Mouse (Mus musculus) heart, postnatal 36 days (tissue): Measurements from ENCODE around the gene Tipin. TPM values are rescaled to one million over a fixed set of nuclear protein-coding genes. Genes with fewer than 3 reads are reported as not detected.
"Not testable (repeated sequence)": the region's sequence is repeated elsewhere in the genome, so short reads cannot be mapped to it uniquely, and the experiment has no call there.

Experiments
- DNase-seq, 2 experiments: peaks; one replicate each; pipeline ENCODE4 v3.0.0; 2021 to 2022
- intact Hi-C: fragments of 180-260 bp; cut with DNase I; formaldehyde crosslinking; loops from one replicate; pipeline ENCODE4 v1.15.1; 2025
- total RNA-seq, 2 experiments: library from RNA; stranded (reverse); gene quantifications; 2 replicates each; pipeline ENCODE4 v1.2.3; 2021

Tipin gene
- total RNA-seq, 2 experiments from 2014 or later: 10.5 to 10.9 TPM

DNA sequence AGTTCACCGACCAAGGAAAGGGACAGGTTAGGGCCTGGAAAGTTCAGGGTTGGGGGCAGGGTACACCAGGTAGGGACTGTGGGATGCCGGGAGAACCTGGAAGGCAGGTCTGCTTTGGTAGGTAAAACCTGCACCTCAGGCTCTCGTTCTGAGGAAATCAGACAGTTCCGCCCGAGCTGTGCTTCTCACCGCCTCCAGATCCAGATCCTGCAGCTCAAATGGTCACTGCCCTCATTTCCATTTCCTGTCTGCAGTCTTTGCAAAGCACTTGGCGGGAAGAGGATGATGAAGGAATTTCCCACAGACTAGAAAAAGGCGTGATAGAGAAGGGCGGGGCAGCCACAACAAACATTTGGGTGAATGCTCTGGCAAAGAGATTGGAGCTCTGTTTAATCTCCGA is 13.2 kb upstream of the Tipin start:
- no peak for DNase-seq
- intact Hi-C loops: no loop called here

DNA sequence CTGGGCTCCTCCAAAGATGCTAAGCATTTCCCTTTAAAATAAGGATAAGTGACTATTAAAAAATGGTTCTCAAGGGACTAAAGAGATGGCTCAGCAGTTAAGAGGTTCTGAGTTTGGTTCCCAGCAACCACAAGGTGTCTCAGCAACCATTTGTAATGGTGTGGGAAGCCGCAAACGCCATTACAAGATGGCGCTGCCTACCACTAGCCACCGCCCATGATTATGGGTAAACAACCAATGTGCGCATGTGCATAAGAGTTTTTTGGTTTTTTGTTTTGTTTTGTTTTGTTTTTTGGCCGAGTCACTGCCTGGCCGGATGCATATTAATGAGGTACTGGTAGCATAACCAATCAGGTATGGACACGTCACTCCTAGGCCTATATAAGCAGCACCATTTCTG is 12.5 kb upstream of the Tipin start:
- intact Hi-C loops, DNase-seq: not testable (repeated sequence)

DNA sequence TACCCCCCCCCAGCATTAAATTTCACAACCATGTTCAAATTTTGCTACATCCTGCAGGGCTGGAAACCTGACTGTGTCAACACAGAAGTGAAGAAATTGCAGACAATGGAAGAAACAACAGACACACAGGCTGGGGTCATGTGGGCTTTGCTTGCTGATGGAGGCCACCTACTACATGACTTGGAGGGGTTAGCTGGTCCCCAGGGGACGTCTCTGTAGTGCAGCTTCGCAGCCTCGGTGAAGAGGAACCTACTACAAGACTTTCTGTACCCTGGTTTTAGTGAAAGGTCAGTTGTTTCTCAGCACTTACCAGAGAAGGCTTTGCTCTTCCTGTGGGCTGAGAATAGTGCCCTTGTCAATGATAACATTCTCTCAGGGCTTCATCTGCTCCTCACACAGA is 10.1 kb upstream of the Tipin start:
- no peak for DNase-seq
- intact Hi-C loops: loop anchor here (5.0 kb wide), 1 partner anchor 94 kb away; the partner anchor contains the start of gene Snapc5

DNA sequence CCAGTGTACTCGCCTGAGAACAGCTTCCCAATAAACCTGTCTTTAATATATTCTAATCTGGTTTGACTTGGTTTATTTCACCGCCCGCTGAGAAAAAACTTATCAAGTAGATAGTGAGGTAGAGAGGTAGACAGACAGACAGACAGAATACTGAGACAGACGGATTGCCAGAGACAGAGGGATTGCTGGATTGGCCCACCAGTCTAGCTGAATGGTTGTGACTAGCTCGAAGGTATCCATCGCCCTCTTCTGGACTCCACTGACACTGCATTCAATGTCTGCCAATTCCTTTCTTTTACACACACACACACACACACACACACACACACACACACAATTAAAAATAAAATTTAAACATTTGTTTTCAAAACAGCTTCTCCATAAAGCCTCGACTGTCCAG is 8.8 kb upstream of the Tipin start:
- DNase-seq: peak; percentile 35 to 37
- intact Hi-C loops: loop anchor here (2.0 to 5.0 kb wide), 2 partner anchors 95 to 134 kb away; partner anchors contain the start of gene Snapc5

DNA sequence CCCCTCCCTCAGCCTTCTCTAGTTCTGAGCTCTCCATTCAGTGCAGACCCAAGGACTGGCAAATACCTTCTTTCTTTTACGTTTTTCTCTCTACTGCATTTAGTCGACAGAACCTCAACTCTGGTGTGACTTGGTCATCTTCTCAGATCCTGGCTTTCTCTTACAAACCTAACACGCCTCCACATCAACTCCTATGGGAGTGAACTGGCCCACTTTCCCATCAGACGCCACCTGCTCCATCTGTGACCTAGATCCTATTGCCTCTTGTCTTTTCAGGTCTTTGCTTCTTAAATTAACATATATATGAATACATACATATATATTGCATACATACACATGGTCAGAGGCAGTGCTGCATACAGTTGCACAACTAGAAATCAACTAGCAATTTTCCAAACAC is 7.6 kb upstream of the Tipin start:
- intact Hi-C loops: loop anchor here (2.0 to 5.0 kb wide), 2 partner anchors 96 to 135 kb away; partner anchors contain the start of gene Snapc5
- DNase-seq: no peak

DNA sequence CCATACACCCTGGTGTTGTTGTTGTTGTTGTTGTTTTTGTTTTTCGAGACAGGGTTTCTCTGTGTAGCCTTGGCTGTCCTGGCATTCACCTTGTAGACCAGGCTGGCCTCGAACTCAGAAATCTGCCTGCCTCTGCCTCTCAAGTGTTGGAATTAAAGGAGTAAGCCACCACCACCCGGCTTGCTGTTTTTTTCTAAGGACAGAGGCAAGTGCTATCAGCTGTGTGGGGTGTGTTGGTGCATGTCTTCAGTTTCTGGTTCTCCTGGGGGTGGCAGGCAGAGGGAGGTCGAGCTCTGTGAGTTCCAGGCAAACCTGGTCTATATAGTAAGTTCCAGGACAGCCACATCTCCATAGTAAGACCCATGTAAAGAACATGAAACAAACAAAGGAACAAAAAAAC is 7.1 kb upstream of the Tipin start:
- no peak for DNase-seq
- intact Hi-C loops: loop anchor here (5.0 kb wide), 1 partner anchor 97 kb away; the partner anchor contains the start of gene Snapc5

DNA sequence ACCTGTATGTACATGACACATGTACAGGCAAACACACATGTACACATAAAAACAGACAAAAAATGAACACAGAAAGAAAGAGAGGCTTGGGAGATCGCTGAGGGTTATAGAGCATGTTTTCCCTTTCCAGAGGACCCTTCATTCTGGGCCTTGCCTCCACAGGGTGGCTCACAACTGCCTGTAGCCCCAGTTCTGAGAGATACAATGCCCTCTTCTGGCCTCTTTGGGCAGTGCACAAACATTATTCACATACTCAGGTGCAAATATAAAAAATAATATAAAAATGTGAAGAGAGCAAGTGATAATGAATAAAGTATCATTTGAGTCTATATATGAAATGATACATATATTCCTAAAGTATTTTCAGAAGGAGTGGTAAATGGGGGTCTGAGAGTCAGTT is 6.5 kb upstream of the Tipin start:
- DNase-seq: no peak
- intact Hi-C loops: loop anchor here (5.0 kb wide), 1 partner anchor 98 kb away; the partner anchor contains the start of gene Snapc5

DNA sequence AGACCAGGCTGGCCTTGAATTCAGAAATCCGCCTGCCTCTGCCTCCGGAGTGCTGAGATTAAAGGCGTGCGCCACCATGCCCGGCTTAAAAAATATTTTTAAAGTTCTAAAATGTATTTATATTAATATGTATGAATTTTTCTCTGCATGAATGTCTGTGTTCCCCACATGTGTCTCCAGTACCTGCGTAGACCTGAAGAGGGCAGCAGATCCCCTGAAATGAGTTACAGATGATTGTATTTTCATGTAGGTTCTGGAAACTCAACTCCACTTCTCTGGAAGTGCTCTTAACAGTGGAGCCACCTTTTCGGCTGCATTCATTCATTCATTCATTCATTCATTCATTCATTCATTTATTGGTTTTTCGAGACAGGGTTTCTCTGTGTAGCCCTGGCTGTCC is 3.7 kb upstream of the Tipin start:
- intact Hi-C loops: no loop called here

DNA sequence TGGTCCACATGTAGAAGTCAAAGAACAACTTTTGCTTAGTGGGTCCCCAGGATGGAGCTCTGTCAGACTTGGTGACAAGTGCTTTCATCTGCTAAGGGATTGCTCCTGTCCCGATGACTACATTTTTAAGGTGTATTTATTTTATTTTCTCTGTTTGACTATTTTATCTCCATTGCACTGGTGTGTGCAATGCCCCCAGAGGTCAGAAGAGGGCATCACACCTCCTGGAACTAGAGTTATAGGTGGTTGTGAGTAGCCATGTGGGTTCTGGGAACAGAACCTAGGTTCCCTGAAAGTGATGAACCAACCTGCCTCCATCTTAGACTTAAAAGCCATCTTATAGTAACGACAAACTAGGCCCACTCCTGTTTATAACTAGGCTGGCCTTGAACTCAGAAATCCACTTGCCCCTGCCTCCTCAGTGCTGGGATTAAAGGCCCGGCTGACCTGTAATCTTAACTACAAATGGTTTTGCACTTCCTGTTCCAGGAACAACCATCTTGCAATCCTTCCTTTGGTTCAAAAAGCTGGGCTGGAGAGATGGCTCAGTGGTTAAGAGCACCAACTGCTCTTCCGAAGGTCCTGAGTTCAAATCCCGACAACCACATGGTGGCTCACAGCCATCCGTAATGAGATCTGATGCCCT is 2.6 kb upstream of the Tipin start:
- no peak for DNase-seq
- intact Hi-C loops: no loop called here

More for the DNA sequence above, 3.7 kb upstream of the Tipin start:
- peak; percentile 65 to 78 for DNase-seq

DNA sequence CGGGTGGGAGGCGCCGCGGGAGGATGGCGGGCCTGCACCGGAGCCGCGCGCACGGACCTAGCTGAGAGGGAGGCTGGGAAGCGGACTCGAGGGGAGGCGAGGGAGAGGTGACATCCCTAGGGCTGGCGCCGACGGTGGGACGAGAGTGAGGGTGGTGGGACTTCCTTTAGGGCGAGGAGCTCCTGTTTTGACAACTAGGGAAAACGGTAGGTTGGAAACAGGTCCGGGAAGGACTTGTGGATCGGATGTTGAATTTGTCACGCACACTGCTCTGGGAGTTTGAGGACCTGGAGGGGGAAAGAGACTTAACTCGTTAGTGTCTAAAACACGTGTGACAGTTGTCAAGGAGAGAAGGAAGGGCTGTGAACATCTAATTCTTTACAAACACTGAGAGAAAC is 399 bp downstream of the Tipin start:
- intact Hi-C loops: loop anchor here (5.0 kb wide), 1 partner anchor 61 kb away; the partner anchor contains the start of gene Dis3l
- no peak for DNase-seq

DNA sequence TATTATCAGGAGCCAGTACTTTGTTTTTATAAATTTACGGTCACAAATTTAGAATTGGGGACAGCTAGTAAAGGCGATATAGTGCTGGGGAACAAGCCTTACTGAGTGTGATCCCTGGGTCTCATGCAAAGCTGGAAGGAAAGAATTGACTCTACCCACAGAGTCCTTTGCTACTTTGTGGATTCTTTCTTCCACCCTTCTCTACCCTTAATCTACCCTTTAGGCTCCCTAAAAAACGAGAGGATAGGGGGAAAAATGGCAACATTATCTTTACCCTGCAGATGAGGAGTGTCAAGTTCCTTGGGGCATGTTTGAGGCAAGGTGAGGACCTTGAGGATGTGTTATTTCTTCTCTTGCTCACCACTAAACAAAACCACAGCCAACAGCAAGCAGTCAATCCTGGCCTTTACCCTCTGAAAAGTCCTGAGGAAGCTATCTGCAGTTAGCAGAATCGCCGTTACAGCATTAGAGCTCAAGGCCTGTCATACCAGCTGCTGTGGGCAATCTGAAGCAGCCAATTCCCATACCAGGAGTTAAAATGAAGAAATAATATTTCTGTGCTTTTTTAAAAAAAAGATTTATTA is 1.1 kb downstream of the Tipin start:
- no peak for DNase-seq
- intact Hi-C loops: loop anchor here (5.0 kb wide), 1 partner anchor 60 kb away; the partner anchor contains the start of gene Dis3l

DNA sequence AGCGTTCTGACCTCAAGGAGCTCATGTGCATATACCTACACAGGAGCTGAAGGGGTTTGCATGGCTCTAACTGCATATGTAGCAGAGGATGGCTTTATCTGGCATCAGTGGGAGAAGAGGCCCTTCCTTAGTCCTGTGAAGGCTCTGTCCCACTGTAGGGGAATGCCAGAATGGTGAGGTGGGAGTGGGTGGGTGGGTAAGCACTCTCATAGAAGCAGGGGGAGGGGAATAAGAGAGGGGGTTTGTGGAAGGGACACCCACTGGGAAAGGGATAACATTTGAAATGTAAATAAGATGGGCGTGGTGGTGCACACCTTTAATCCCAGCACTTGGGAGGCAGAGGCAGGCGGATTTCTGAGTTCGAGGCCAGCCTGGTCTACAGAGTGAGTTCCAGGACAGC is 21.7 kb downstream of the Tipin start:
- DNase-seq, intact Hi-C loops: not testable (repeated sequence)

DNA sequence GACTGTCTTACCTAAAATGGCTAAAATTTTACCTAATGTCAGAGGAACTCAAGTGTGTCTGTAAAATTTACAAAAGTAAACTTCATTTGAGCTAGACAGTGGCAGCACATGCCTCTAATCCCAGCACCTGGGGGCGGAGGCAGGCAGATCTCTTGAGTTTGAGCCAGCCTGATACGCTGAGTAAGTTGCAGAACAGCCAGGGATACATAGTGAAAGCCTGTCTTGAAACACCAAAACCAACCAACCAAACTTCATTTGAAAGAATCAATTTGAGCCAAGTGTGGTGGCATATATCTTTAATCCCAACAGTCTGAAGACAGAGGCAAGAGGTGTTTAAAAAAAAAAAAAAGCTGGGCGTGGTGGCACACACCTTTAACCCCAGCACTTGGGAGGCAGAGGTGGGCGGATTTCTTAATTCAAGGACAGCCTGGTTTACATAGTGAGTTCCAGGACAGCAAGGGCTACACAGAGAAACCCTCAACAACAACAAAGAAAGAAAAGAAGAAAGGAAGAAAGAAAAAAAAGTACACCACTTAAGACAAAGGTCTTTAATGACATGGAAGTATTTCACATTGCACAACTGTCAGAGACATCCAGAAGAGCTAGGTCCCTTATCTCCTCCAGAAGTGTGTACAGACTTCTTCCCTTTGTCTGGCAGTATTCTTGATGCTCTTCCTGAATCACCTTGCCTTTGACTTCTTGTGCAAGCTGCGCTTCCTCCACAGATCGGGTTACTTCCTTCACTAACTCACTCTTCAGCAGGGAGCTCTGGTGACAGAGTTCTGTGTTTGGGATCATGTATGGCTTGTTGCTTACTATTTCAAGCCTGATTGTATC is 25.3 kb downstream of the Tipin start:
- intact Hi-C loops: no loop called here

DNA sequence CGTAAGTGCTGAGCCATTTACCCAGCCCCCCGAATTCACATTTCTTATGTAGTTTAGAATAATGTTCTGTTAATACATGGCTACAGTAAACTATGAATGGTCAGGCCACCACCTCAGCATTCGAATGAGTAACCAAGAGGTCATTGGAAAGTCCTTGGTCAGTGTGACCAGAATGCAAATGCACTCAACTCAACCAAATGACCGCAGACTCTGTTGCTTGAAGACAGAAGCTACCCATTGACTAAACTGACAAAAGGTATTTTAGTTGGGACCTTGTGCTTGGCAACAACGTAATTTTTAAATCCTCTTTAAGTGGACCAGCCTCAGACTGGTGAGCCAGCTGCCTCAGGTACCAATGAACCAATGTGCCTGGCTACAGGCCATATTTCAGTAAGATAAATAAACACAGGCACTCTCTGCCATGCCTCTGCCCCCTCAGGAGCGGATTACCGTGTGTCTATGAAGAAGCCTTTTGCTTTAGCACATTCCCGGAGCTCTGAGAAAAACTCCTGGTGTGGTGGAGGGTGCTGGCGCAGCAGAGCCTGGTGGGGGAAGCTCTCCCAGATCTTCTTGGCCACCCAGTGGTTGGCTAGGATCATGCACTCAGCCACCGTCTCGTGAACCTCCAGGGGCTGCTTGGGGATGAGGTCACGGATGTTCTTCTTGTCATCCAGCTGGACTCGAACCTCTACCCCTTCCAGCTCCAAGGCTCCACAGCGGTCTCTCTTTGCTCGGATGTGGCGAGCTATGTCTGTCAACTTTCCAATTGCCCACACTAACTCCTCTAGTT is 29.8 kb downstream of the Tipin start:
- DNase-seq: no peak
- intact Hi-C loops: no loop called here

More for the DNA sequence above, 25.3 kb downstream of the Tipin start:
- DNase-seq: no peak

DNA sequence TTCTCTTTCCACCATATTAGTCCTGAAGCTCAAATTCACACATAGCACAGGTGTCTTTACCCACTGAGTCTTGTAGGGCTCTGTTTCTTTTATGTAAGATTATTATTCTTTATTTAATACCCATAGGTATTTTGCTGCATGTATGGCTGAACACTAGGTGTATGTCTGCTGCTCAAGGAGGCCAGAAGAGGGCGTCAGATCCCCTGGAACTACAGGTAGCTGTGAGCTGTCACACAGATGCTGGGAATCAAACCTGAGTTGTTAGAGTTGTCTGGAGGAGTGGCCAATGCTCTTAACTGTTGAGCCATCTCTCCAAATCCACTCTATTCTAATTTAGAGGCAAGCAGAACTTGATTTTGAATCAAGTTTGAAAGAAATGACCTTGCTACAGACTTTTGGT is 30.7 kb downstream of the Tipin start:
- DNase-seq: no peak
- intact Hi-C loops: no loop called here

DNA sequence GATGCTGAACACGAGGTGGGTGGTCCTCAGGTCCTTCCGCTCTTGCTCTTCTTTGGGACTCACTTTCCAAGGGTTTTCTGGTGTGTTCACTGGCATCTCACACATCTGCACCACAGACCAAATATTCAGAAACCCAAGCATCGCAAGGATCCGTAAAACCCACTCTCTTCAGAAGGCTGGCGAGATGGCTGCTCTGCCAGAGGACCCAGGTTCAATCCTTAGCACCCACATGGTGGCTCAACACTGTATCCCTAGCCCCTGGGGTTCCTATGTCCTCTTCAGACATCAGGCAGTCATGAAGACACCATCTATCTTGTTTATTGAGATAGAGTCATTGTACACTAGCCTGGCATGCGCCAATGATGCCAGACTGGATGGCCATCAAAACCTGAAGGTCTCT is 33.3 kb downstream of the Tipin start:
- no peak for DNase-seq

DNA sequence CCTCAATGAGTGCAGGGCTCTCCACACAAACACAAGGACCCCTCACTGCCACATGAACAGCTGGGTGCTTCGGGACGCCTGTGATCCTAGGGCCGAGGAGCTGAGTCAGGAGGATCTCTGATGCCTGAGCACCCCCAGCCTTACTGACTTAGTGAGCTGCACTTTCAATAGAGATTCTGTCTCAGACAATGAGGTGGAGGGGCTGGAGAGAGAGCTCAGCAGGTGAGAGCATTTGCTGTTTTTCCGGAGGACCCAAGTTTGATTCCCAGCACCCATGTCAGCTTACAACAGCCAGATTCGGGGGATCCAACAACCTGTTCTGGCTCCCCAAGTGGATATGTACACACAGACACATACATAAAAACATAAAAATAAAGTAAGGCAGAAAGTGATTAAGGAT is 35.6 kb downstream of the Tipin start:
- no peak for DNase-seq
- intact Hi-C loops: no loop called here

More for the DNA sequence above, 33.3 kb downstream of the Tipin start:
- intact Hi-C loops: no loop called here

DNA sequence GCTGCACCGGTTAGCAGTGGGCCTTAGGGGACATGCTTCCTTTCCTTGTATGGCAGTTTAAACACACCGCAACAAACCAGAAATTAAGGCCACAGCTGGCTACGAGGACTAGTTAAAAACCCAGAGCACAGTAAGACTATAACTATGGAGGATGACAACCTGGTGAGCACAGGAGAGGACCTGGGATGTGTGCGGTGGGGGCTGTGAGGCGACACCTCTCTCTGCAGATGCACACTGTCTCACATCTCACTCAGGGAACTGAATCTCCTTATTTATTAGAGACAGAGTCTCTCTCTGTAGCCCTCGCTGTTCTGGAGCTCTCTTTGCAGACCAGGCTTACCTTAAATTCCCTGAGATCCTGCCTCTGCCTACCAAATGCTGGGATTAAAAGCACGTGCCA is 42.6 kb downstream of the Tipin start:
- no peak for DNase-seq
- intact Hi-C loops: no loop called here

DNA sequence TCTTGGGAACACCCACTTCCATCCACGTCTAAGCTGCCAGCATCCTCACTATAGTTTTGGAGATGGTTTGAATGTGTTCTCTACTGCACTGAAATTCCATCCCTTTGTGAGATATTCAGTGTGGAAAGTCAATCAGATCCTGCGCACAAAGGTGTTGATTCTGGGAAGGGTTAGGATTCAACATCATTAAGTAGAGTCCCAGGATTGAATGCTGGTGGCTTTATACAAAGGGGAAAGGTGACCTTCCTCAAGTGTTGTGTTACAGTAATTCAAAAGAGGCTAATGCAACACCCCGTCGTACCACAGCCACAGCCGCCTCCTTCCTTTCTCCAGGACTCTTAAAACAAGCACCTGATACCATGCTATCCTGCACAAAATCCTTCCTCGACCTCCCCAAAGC is 54.4 kb downstream of the Tipin start:
- no peak for DNase-seq
- intact Hi-C loops: no loop called here

DNA sequence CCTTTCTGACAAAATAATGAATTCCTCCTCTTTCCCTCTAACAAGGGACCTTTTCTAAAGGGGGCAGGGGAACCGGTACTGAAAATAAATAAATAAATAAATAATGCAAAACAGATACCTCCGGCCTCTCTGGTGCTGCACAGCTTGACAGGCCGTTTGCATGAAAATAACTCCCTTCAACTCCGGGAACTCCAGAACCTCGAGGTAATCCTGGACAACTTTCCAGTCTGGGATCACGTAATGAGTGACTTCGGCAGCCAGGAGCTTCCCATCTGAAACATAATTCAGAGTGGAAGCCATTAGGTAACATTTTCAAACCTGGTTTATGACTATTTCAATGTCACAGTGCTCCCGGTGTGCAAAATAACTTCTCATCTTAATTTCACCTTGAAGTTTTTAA is 58.0 kb downstream of the Tipin start:
- DNase-seq: no peak
- intact Hi-C loops: no loop called here
